Mouse (Mus musculus) Muller cell, postnatal 12 days (primary cell): Measurements from ENCODE around the gene Prm3.

Experiments used
- DNase-seq: peaks from one replicate; pipeline ENCODE4 v3.0.0-alpha.2; 2015; ENCODE audit errors: inconsistent ontology term

Prm3 gene

DNA sequence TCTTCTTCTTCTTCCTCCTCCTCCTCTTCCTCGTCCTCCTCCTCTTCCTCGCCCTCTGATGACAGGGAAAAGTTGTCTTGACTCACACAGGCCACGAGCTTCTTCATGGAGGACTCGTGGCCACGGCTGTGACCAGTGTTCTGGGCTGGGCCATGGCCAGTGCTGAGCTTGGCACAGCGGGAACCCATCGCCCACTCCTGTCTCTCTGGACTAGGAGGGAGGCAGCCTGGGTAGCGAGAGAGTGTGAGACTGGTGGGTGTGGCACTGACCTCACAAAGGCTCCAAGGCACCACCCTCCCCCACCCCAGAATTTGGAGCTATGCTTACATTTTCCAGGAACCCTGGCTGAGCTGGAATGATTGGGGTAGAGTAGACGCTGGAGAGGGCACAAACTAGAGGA lies at the start of gene Prm3:
Prm3 (minus strand) TSS at position 213 of the 400 bp plus-strand sequence.
- DNase-seq: no peak

- DNase-seq: no peak
Measured at GRCm38 (mm10) chr16:10840018-10840417, 49.3 kb upstream of the Prm3 start.

- DNase-seq: peak; percentile 88
Measured at GRCm38 (mm10) chr16:10838487-10839245, 48.0 kb upstream of the Prm3 start.

- DNase-seq: no peak
Measured at GRCm38 (mm10) chr16:10837903-10838302, 47.2 kb upstream of the Prm3 start.

- DNase-seq: no peak
Measured at GRCm38 (mm10) chr16:10837250-10837649, 46.5 kb upstream of the Prm3 start.

GRCm38 (mm10) chr16:10836388-10836787 lies 45.7 kb upstream of the Prm3 start:
- no peak for DNase-seq

DNA sequence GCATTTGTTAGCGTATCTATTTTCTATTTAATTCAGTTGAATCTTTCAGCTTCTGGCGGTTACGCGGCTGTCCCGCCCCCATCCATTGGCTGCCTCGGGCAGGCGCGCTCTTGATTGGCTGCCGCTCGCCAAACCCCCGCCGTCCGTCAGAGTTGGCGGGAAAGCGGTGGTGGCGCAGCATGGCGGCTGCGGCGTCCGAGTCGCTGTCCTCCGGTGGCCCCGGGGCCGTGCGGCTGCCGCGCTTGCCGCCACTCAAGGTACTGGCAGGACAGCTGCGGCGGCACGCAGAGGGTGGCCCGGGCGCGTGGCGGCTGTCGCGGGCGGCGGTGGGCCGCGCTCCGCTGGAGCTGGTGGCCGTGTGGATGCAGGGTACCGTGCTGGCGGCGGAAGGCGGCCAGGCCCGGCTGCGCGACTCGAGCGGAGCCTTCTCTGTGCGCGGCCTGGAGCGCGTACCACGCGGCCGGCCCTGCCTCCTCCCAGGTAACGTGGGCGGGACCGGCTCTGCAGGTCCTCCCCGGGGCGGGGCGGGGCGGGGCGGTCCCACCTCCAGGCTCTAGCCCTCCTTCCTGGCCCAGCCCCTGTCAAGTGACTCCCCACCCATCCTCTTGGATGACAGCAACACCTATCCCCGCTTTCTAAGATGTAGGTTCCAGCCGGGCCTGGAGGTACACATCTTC lies 44.3 kb upstream of the Prm3 start, which contains the start of gene Rmi2:
Rmi2 (plus strand) TSS at position 149 of the 677 bp plus-strand sequence.
- DNase-seq: peak; percentile 87

GRCm38 (mm10) chr16:10834542-10834910 lies 43.8 kb upstream of the Prm3 start:
- no peak for DNase-seq

DNA sequence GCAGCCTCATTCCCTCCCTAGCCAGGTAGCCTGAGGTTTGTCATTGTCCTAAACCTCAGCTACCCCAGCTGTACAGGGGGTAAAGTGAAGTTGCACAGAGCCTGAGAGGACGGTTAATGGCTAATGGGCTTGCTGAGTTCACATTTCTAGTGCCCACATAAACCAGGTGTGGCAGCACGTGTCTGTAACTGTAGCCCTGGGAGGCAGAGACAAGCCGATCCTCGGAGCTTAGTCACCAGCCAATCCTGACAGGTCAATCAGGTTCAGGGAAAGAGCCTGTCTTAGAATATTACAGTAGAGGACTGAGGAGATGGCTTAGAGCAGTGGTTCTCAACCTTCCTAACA lies 37.7 kb upstream of the Prm3 start:
- no peak for DNase-seq

DNA sequence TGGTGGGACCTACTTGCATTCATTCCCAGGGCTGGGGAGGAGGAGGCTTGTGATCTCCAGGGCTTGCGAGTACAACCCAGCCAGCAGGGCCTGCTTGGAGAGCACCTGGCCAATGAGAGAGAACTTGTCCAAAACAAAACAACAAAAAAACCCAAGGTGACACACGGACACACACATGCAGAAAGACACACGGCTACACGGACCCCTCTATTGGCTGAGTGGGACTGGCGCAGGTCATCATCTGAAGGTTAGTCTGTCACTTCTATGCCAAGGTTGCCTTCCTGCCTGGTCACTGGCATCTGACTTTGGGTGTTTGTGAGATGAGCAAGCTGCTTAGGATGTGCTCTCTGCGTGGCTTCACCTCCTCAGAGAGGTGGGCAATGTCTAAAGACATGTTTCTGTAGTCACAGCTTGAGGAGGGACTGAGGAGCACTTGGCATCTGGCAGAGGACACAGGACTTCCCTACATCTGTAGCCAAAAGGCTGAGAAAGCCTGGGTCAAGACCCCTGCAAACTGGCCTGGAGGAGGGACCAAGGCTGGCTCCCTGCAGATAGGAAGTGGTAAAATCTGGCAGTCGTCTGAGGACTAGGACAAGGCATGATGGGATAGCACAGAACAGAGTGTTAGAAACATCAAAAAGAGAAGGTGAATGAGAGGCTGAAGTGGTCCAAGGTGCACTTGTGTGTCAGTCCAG lies 37.2 kb upstream of the Prm3 start:
- DNase-seq: no peak

- DNase-seq: no peak
Measured at GRCm38 (mm10) chr16:10827269-10827668, 36.6 kb upstream of the Prm3 start.

GRCm38 (mm10) chr16:10825840-10826239 lies 35.1 kb upstream of the Prm3 start:
- DNase-seq: no peak

GRCm38 (mm10) chr16:10824536-10824935 lies 33.8 kb upstream of the Prm3 start:
- DNase-seq: no peak

- DNase-seq: no peak
Measured at GRCm38 (mm10) chr16:10821387-10821786, 30.7 kb upstream of the Prm3 start.

GRCm38 (mm10) chr16:10819966-10820365 lies 29.3 kb upstream of the Prm3 start:
- no peak for DNase-seq

DNA sequence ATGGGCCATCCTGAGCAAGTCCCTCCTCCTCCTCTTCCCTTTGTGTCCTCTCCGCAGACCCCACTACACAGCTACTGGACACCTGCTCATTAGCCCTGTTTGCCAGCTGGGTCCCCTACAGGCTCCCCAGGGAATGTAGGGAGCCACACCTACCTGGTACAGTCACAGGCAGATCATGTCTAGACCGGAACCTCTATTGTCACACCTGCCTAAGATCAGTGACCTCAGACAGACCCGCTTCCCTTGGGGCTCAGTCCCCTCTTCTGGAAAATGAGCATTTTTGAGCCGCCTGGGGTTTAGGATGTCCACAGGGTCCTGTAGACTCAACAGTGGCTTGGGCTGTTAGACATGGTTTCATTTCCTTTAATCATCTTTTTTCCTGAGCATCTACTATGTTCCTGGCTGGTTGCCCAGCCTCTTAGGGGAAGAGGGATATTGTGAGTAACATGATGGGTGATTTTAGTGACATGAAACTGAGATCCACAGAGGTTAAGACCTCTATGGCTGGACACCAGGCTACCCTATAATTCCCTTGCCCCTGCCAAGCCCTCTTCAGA lies 27.9 kb upstream of the Prm3 start:
- no peak for DNase-seq

GRCm38 (mm10) chr16:10814864-10815263 lies 24.1 kb upstream of the Prm3 start:
- DNase-seq: no peak

GRCm38 (mm10) chr16:10813726-10814125 lies 23.0 kb upstream of the Prm3 start:
- no peak for DNase-seq

- DNase-seq: no peak
Measured at GRCm38 (mm10) chr16:10812865-10813371, 22.2 kb upstream of the Prm3 start, which contains the start of gene Gm11172. TSS of gene Gm11172 (plus strand) at chr16:10812915.

GRCm38 (mm10) chr16:10810376-10810775 lies 19.7 kb upstream of the Prm3 start:
- DNase-seq: no peak

GRCm38 (mm10) chr16:10805789-10806527 lies 15.2 kb upstream of the Prm3 start, which contains the start of gene Prm1:
TSS of gene Prm1 (minus strand) at chr16:10805839.
- no peak for DNase-seq
